Mouse (Mus musculus): ENCODE measurements at regions not wholly inside any gene's neighbourhood (a gene's known extent, or its start where the extent isn't known, plus 50 kb on each side); places are given as distances from the start of the nearest gene placed in this dataset.

GRCm38 (mm10) chr2:34042336-34042735 lies 154.6 kb upstream of the Mvb12b start:
- DNase-seq (ENCODE audit: extremely low spot score, low spot score), result no peak

- DNase-seq (ENCODE audit: extremely low spot score, low spot score), result no peak
These were observed 151.2 kb upstream of the Mvb12b start for GRCm38 (mm10) chr2:34038982-34039381.

DNA sequence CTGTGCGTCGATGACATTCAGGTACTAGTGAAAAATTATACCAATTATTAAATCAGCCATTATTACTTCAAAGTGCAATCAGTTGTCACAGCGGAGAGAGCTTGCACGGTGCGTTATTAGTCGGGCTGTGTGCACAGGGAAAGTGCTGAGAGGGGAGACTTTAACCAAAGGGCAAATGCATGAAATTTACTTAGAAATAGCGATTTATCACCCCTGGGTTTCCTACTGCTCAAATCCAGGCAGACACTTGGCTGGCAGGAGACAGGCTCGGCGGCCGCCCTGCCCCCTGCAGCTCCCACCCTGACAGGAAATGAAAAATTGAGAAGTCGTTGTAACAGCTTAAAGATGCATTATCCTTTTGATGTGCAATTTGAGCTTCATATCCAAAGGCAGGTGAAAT lies 145.5 kb upstream of the Mvb12b start:
- DNase-seq (ENCODE audit: extremely low spot score, low spot score), result no peak

GRCm38 (mm10) chr2:34031421-34031820 lies 143.7 kb upstream of the Mvb12b start:
- no peak for DNase-seq (ENCODE audit: extremely low spot score, low spot score)

DNA sequence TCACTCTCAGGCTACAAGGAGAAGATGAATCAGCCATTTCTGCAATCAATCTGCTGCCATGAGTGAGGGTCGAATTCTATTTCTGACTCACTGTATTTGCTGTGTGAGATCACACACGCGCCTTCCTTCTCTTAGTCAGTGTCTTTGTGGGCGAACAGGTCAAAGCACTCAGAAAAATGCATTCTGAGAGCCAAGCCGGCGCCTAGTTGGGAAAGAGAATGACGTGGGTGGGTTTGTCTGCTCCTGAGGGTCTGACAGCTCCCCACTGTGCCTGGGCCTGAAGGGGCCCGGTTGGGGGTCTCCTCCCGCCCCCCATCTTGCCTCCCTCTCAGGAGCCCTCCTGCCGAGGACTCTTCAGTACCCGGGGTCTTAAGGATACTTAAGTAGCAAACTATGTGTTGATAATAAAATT lies 143.3 kb upstream of the Mvb12b start:
- DNase-seq (ENCODE audit: extremely low spot score, low spot score), result no peak

DNA sequence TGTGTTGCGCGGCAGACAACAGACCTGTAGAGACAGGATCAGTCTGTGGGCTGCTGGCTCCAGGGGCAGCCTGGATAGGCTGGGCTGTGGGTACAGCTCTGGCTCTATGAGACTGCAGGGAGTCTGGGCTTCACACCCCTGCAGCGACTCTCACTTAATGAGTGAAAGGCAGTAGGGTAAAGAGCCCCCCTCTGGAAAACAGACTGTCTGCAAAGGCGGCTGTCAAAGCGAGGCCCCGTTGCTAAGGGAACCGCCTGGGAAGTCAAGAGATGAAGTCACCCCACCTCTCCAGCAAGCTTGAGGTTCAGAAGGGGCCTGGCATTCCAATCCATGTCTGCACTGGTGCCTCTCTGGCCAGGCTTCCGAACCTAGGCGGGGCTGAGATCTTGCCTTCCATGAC lies 139.7 kb upstream of the Mvb12b start:
- no peak for DNase-seq (ENCODE audit: extremely low spot score, low spot score)

DNA sequence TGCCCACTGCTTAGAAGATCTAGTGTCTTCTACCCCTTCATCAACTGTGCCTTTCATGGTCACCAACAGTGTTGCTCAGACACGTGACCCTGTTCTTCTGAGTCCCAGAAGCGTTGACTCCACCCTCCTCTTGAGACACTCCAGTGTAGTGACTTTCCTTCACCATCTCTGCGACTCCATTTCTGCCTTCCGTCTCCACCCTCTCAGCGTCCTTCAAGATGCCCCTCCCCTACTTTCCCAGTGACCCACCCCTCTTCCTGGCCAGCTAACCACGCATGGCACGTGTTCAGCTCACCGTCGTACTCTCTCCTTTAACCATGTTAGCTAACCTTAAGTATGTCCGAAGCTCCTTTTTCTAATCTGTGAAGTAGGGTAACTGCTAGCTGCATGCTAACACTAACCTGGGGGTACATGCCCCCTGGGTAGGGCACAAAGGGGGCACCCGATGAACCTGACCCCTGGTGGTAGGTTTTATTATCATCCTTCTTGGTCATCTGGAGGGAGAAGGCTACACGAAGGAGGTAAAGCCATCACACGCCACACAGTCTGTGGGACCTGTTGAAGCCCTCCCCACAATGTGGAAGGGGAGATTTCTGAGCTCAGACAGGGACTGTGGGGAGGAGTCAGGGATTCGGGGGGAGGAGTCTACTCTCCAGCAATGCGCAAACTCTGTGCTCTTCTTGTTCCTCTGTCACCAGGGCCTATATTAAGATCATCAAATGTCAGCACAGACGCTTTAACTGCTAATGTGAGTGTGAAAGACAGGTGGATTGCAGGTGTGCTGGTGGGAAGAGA lies 139.0 kb upstream of the Mvb12b start:
- DNase-seq (ENCODE audit: extremely low spot score, low spot score), result no peak

DNA sequence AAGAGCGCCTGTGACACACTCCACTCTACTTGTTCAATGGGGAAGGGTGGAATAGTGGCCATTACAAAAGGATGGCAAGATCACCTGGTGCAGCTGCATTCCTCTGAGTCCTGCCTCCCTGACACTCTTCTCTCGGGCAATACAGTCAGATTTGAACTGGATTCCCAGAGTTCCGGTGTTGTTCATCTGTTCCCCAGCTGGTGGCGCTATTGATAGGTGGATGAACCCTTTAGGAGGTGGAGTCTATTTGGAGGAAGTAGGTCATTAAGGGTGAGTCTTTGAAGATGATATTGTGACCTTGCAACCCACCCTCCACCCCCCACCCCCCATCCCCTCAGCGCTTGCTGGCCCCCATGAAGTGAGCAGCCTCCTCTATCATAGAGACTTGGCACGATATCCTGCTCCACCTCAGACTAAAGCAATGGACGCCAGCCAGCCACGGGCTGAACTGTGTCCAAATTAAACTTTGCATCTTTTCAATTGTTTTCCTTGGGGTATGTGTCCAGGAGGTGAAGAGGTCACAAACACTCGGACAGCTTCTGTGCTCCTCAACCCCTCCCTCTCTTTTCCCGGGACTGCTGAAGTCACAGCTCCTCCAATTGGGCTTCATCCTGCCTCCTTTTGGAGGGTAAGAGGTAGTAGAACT lies 138.1 kb upstream of the Mvb12b start:
- peak; percentile 48 for DNase-seq (ENCODE audit: extremely low spot score, low spot score)

- DNase-seq (ENCODE audit: extremely low spot score, low spot score), result no peak
These were observed 129.4 kb upstream of the Mvb12b start for GRCm38 (mm10) chr2:34017142-34017453.

- DNase-seq (ENCODE audit: extremely low spot score, low spot score), result no peak
These were observed 128.8 kb upstream of the Mvb12b start for GRCm38 (mm10) chr2:34016350-34017141.

DNA sequence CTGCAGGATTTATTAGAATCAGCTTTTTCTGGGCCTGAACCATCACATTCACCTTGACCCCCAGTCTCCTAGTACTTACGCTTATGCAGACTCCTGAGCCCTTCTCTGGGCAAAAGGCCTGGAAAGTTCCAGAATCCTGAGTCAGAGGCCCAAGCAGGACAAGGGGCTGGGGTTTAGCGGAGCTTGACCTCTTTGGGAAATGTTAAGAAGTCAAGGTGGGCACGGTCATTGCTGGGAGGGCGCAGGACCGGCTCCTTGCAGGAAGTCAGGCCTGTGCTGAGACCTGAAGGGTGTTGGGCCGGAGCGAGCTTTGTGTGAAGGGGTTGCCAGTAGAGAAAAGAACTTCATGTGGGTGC lies 127.9 kb upstream of the Mvb12b start:
- DNase-seq (ENCODE audit: extremely low spot score, low spot score), result no peak

- no peak for DNase-seq (ENCODE audit: extremely low spot score, low spot score)
These were observed 127.3 kb upstream of the Mvb12b start for GRCm38 (mm10) chr2:34014868-34015639.

DNA sequence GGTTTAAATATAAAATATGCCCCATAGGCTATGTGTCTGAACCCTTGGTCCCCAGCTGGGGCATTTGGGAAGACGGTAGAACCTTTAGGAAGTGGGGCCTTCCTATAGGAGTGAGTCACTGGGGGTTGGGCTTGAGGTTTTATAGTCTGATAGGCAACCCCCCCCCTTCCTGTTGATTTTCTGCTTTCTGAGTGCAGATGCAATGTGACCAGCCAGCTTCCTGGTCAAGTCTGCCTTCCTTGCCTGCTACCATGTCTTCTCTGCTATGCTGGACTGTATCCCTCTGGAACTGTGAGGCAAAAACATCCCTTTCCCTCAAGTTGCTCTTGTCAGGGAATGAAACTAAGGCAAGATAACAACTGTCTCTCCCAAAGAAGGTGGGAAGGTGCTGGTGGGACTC lies 122.4 kb upstream of the Mvb12b start:
- DNase-seq (ENCODE audit: extremely low spot score, low spot score), result no peak

- DNase-seq (ENCODE audit: extremely low spot score, low spot score), result no peak
These were observed 120.2 kb upstream of the Mvb12b start for GRCm38 (mm10) chr2:34007916-34008315.

GRCm38 (mm10) chr2:33997106-33997505 lies 109.4 kb upstream of the Mvb12b start:
- DNase-seq (ENCODE audit: extremely low spot score, low spot score), result peak; percentile 4

- DNase-seq (ENCODE audit: extremely low spot score, low spot score), result no peak
These were observed 108.6 kb upstream of the Mvb12b start for GRCm38 (mm10) chr2:33996331-33996730.

DNA sequence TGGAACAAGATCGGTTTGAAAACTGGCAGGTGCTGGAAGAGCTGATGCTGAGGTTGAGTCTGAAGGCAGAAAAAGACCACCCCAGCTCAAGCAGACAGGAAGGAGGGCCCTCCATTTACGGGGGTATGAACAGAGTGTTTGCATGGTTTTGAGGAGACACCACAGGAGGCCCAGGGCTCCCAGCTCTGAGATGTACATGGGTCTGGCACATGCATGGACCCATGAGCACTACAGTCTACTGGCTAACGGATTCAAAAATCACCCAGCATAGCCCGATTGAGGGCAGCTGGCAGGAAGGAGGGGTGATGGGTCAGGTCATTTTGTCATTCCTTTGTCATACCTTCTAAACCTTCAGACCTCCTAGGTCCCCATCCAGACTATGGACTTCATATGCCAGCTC lies 103.6 kb upstream of the Mvb12b start:
- no peak for DNase-seq (ENCODE audit: extremely low spot score, low spot score)

- no peak for DNase-seq (ENCODE audit: extremely low spot score, low spot score)
These were observed 103.0 kb upstream of the Mvb12b start for GRCm38 (mm10) chr2:33990711-33991110.

DNA sequence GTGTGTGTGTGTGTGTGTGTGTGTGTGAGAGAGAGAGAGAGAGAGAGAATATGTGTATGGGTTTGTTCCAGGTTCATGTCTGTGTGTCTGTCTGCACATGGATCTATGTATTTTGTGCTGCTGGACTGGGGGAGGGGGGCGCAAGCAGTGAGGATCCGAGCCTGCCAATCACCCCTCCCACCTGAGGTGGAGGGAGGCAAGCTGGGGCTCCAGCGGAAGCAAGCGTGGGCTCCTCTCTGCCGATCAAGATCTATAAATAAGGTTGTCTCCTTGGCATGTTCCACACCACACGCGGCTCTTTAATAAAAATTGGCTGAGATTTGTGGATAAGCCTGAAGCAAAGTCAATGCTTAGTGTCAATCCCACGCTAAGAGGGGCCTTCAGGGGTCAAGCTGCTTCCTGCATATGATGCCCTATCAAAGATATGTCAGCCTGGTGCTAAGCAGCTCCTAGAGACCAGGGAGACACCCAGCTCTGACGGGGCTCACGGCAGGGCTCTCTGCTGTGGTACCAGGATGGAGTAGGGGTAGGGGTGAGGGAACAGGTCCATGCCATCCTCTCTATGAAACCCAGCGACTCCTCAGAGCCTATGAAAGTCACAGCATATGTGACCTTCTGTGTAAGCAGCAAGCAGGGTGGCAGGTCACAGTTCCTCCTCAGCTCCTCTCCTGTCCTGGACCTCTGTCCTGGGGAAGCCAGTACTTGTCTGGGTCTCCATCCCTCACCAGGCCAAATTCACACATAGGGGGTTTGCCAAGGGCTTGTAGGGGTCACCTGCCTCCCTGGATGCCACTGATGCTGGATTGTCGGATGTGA lies 102.0 kb upstream of the Mvb12b start:
- no peak for DNase-seq (ENCODE audit: extremely low spot score, low spot score)

DNA sequence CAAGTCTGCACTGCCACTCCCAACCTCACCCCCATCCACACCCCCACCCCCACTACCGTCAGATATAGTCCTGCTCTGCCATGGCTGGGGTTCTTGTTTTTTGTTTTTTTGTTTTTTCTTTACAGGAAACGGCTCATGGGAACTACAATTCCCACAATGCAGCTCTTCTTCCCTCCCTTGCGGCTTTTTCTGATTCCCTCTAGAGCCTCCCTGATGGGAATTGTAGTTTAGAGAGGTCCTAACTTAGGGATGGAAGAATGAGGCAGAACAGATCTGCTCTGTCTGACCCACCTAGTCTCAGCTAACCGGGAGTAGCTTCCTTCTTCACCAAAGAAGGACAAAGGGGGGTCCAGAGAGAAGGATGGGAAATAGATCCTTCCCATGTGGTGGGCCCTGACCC lies 98.7 kb upstream of the Mvb12b start:
- no peak for DNase-seq (ENCODE audit: extremely low spot score, low spot score)

GRCm38 (mm10) chr2:33985316-33985715 lies 97.6 kb upstream of the Mvb12b start:
- DNase-seq (ENCODE audit: extremely low spot score, low spot score), result no peak

Measured in neural tube, embryonic 10.5 days (tissue).